Mouse (Mus musculus): ENCODE results near the gene Gm5108. TPM values are rescaled to one million over a fixed set of nuclear protein-coding genes. Genes with fewer than 3 reads are reported as not detected.

Gm5108 gene
- polyA plus RNA-seq, 1 experiment: not detected

GRCm38 (mm10) chr5:68004419-68004818, 63.0 kb downstream of the Gm5108 start:
- no peaks in the 10 kb centered on the region for H3K9me3 ChIP-seq (replicated peaks; ENCODE audit: control insufficient read depth, insufficient read depth, low read length, poor library complexity, severe bottlenecking)
- no peaks in the 10 kb centered on the region for H3K36me3 ChIP-seq (ENCODE audit: control insufficient read depth, insufficient read depth, low read length, poor library complexity, severe bottlenecking)
- no peak overlapping the region for H3K9ac ChIP-seq (ENCODE audit: low read depth, poor library complexity, severe bottlenecking)
- H3K4me1 ChIP-seq (ENCODE audit: control insufficient read depth, insufficient read depth, low read length): no peaks in the 10 kb centered on the region
- H3K4me3 ChIP-seq (ENCODE audit: low read depth, low read length): no peak overlapping the region
- no peak overlapping the region for H3K27ac ChIP-seq (ENCODE audit: insufficient read depth, low read length)
- H3K27me3 ChIP-seq (ENCODE audit: control insufficient read depth, insufficient read depth, low read length, poor library complexity, severe bottlenecking): no peaks in the 10 kb centered on the region
- TF ChIP-seq EP300 (IDR thresholded peaks at IDR 0.05; ENCODE audit: insufficient read depth, low read depth, low read length): no peak
- no peak for TF ChIP-seq POLR2A (IDR thresholded peaks at IDR 0.05; ENCODE audit: insufficient read depth, low read length)
- TF ChIP-seq CTCF (IDR thresholded peaks at IDR 0.05; ENCODE audit: low read depth, low read length): no peak

GRCm38 (mm10) chr5:68007074-68007473, 65.6 kb downstream of the Gm5108 start:
- Histone ChIP-seq H3K9ac (ENCODE audit: low read depth, poor library complexity, severe bottlenecking) (no peak overlapping the region), H3K27ac (ENCODE audit: insufficient read depth, low read length) (no peak overlapping the region), H3K36me3 (ENCODE audit: control insufficient read depth, insufficient read depth, low read length, poor library complexity, severe bottlenecking) (no peaks in the 10 kb centered on the region), H3K9me3 (replicated peaks; ENCODE audit: control insufficient read depth, insufficient read depth, low read length, poor library complexity, severe bottlenecking) (no peaks in the 10 kb centered on the region), H3K4me3 (ENCODE audit: low read depth, low read length) (no peak overlapping the region), H3K27me3 (ENCODE audit: control insufficient read depth, insufficient read depth, low read length, poor library complexity, severe bottlenecking) (no peaks in the 10 kb centered on the region), H3K4me1 (ENCODE audit: control insufficient read depth, insufficient read depth, low read length) (no peaks in the 10 kb centered on the region)
- TF ChIP-seq EP300 (IDR thresholded peaks at IDR 0.05; ENCODE audit: insufficient read depth, low read depth, low read length) (no peak), POLR2A (IDR thresholded peaks at IDR 0.05; ENCODE audit: insufficient read depth, low read length) (no peak), CTCF (IDR thresholded peaks at IDR 0.05; ENCODE audit: low read depth, low read length) (no peak)

- Histone ChIP-seq H3K9me3 (replicated peaks; ENCODE audit: control insufficient read depth, insufficient read depth, low read length, poor library complexity, severe bottlenecking) (no peaks in the 10 kb centered on the region), H3K9ac (ENCODE audit: low read depth, poor library complexity, severe bottlenecking) (no peak overlapping the region), H3K27ac (ENCODE audit: insufficient read depth, low read length) (no peak overlapping the region), H3K4me1 (ENCODE audit: control insufficient read depth, insufficient read depth, low read length) (no peaks in the 10 kb centered on the region), H3K36me3 (ENCODE audit: control insufficient read depth, insufficient read depth, low read length, poor library complexity, severe bottlenecking) (no peaks in the 10 kb centered on the region), H3K27me3 (ENCODE audit: control insufficient read depth, insufficient read depth, low read length, poor library complexity, severe bottlenecking) (no peaks in the 10 kb centered on the region; the same call in 1 of the 2 replicates), H3K4me3 (ENCODE audit: low read depth, low read length) (no peak overlapping the region)
- TF ChIP-seq EP300 (IDR thresholded peaks at IDR 0.05; ENCODE audit: insufficient read depth, low read depth, low read length) (no peak), POLR2A (IDR thresholded peaks at IDR 0.05; ENCODE audit: insufficient read depth, low read length) (no peak), CTCF (IDR thresholded peaks at IDR 0.05; ENCODE audit: low read depth, low read length) (no peak)
Observed at GRCm38 (mm10) chr5:68011569-68011968, 70.1 kb downstream of the Gm5108 start.

- H3K27me3 ChIP-seq (ENCODE audit: control insufficient read depth, insufficient read depth, low read length, poor library complexity, severe bottlenecking): no peaks in the 10 kb centered on the region; the same call in 1 of the 2 replicates
- no peak overlapping the region for H3K9ac ChIP-seq (ENCODE audit: low read depth, poor library complexity, severe bottlenecking)
- no peaks in the 10 kb centered on the region for H3K4me1 ChIP-seq (ENCODE audit: control insufficient read depth, insufficient read depth, low read length)
- no peak overlapping the region for H3K4me3 ChIP-seq (ENCODE audit: low read depth, low read length)
- TF ChIP-seq CTCF (IDR thresholded peaks at IDR 0.05; ENCODE audit: low read depth, low read length): peak; percentile 79
- TF ChIP-seq POLR2A (IDR thresholded peaks at IDR 0.05; ENCODE audit: insufficient read depth, low read length): no peak
- no peak overlapping the region for H3K27ac ChIP-seq (ENCODE audit: insufficient read depth, low read length)
- no peaks in the 10 kb centered on the region for H3K36me3 ChIP-seq (ENCODE audit: control insufficient read depth, insufficient read depth, low read length, poor library complexity, severe bottlenecking)
- H3K9me3 ChIP-seq (replicated peaks; ENCODE audit: control insufficient read depth, insufficient read depth, low read length, poor library complexity, severe bottlenecking): no peaks in the 10 kb centered on the region
Observed at GRCm38 (mm10) chr5:68012618-68013017, 71.1 kb downstream of the Gm5108 start.

GRCm38 (mm10) chr5:68020870-68021269, 79.4 kb downstream of the Gm5108 start:
- no peaks in the 10 kb centered on the region for H3K4me1 ChIP-seq (ENCODE audit: control insufficient read depth, insufficient read depth, low read length)
- no peaks in the 10 kb centered on the region for H3K27me3 ChIP-seq (ENCODE audit: control insufficient read depth, insufficient read depth, low read length, poor library complexity, severe bottlenecking)
- H3K36me3 ChIP-seq (ENCODE audit: control insufficient read depth, insufficient read depth, low read length, poor library complexity, severe bottlenecking): no peaks in the 10 kb centered on the region

More at GRCm38 (mm10) chr5:68020870-68021269, 79.4 kb downstream of the Gm5108 start:
- Histone ChIP-seq H3K4me3 (ENCODE audit: low read depth, low read length) (no peak overlapping the region), H3K9me3 (replicated peaks; ENCODE audit: control insufficient read depth, insufficient read depth, low read length, poor library complexity, severe bottlenecking) (no peaks in the 10 kb centered on the region), H3K27ac (ENCODE audit: insufficient read depth, low read length) (no peak overlapping the region), H3K9ac (ENCODE audit: low read depth, poor library complexity, severe bottlenecking) (no peak overlapping the region)
- TF ChIP-seq CTCF (IDR thresholded peaks at IDR 0.05; ENCODE audit: low read depth, low read length): no peak
- no peak for TF ChIP-seq EP300 (IDR thresholded peaks at IDR 0.05; ENCODE audit: insufficient read depth, low read depth, low read length)
- TF ChIP-seq POLR2A (IDR thresholded peaks at IDR 0.05; ENCODE audit: insufficient read depth, low read length): no peak

Other genes with a start within 250 kb of the Gm5108 start
- gene Atp8a1, start 94.2 kb upstream of the Gm5108 start, polyA plus RNA-seq (2011; ENCODE audit: insufficient read depth, insufficient read length, low read depth, missing spikeins): 15.5 and 20.6 TPM in 2 replicates
- gene Gm21905, start 4.8 kb downstream of the Gm5108 start, polyA plus RNA-seq (2011; ENCODE audit: insufficient read depth, insufficient read length, low read depth, missing spikeins): not detected in 2 replicates
- gene Grxcr1, start 90.2 kb downstream of the Gm5108 start, polyA plus RNA-seq (2011; ENCODE audit: insufficient read depth, insufficient read length, low read depth, missing spikeins): not detected in 2 replicates